Mouse (Mus musculus): Measurements from ENCODE around the gene Magi1. TPM values are rescaled to one million over a fixed set of nuclear protein-coding genes. Genes with fewer than 3 reads are reported as not detected.

Magi1 gene
- polyA plus RNA-seq, 1 experiment from 2014 or later: 9.2 TPM

DNA sequence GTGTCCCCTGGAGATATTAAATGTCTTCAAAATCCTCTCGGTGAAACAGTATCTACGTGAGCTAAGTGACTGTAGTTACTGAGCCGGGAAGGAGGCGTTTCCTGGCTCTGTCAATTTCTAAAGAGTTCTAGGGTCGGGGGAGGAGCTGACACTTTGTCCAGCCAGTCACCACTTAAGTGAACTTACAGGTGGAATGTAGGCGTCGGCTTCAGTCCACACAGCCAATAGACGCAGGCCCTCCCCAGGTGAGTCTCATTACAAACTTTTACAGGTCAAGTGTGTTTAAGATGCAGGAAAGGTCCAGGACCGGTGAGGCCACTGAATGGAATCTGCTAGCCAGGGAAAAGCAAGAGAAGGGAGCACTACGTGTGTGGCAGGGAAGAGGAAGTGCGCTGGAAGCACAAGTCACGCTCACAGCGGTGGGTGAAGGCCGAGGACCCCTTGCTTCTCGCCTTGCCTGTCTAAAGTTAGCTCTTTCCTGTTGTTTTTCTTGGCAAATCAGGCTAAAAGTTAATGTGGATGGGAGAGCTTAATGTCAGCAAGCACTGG lies 556.0 kb downstream of the Magi1 start:
- WGBS (ENCODE audit: insufficient replicate concordance): 27% methylated on average over 15 of the region's 15 CpGs
- H3K4me2 ChIP-seq: peak overlapping the region; percentile 44
- no peaks in the 10 kb centered on the region for H3K27me3 ChIP-seq (ENCODE audit: control insufficient read depth, insufficient read depth, low read length)

DNA sequence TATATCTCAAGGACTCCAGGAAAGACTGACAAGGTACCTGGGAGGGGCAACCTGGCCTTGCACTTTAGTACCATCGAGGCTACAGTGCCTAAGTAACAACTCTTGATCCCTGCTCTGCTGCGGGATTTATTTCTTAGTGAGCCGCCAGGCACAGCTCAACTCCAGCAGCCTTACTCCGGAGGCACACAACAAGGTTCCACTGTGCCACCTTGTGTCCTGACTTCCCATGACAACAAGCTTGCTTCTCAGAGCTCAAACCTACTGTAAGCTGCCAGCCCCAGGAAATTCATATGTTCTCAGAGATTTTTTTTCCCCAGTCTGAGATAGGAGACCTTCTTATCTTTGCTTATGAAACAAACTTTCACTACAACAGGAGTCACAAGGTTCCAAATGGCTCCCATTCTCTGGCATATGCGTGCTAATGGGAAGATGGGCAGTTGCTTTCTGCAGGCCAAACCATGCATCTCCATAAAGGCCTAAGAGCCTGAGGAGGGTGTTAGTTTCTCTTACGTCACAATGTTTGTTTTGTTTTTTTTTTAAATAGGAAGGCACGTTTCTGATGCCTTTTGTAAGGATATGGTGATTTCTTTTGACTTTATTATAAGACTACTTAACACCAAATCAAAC lies 556.8 kb downstream of the Magi1 start:
- Histone ChIP-seq H3K4me2 (no peak overlapping the region), H3K4me1 (ENCODE audit: control insufficient read depth, insufficient read depth, low read length) (peaks cover 13% of the 10 kb centered on the region; the same call in 1 of the 2 replicates), H3K9ac (ENCODE audit: low read depth, low read length) (no peak overlapping the region), H3K27me3 (ENCODE audit: control insufficient read depth, insufficient read depth, low read length) (no peaks in the 10 kb centered on the region), H3K36me3 (ENCODE audit: control insufficient read depth, insufficient read depth, low read length) (no peaks in the 10 kb centered on the region), H3K4me3 (ENCODE audit: low read depth, low read length) (no peak overlapping the region), H3K27ac (ENCODE audit: low read depth, low read length) (no peak overlapping the region), H3K9me3 (replicated peaks; ENCODE audit: control insufficient read depth, low read length) (no peaks in the 10 kb centered on the region)
- ATAC-seq (replicated peaks; ENCODE audit: insufficient number of reproducible peaks, low FRiP score, low TSS enrichment): no peak
- 36% methylated on average over 7 of the region's 7 CpGs for WGBS (ENCODE audit: insufficient replicate concordance)

More for the DNA sequence above, 556.0 kb downstream of the Magi1 start:
- Histone ChIP-seq H3K9ac (ENCODE audit: low read depth, low read length) (no peak overlapping the region), H3K4me1 (ENCODE audit: control insufficient read depth, insufficient read depth, low read length) (peaks cover 13% of the 10 kb centered on the region; the same call in 1 of the 2 replicates), H3K36me3 (ENCODE audit: control insufficient read depth, insufficient read depth, low read length) (no peaks in the 10 kb centered on the region), H3K27ac (ENCODE audit: low read depth, low read length) (no peak overlapping the region), H3K4me3 (ENCODE audit: low read depth, low read length) (no peak overlapping the region), H3K9me3 (replicated peaks; ENCODE audit: control insufficient read depth, low read length) (no peaks in the 10 kb centered on the region)
- no peak for ATAC-seq (replicated peaks; ENCODE audit: insufficient number of reproducible peaks, low FRiP score, low TSS enrichment)

DNA sequence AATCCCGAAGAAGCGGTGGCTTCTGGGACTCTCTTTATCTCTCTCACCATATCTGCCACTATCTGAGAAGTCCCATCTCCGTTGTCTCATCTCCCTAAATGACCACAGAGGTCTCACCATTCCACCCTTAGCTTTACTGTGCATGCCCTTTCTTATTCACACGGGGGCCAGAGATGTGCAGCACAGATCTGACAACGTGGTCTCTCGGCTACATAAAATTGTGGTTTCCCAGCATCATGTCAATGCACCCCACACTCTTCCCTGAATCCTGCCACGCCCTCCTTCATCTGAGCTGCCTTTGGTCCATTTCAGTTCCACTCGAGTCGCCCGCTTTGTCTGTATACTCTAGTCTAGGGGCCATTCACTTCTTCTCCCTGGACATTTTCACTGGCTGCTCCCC lies 557.6 kb downstream of the Magi1 start:
- no peak for ATAC-seq (replicated peaks; ENCODE audit: insufficient number of reproducible peaks, low FRiP score, low TSS enrichment)
- Histone ChIP-seq H3K4me2 (no peak overlapping the region), H3K4me1 (ENCODE audit: control insufficient read depth, insufficient read depth, low read length) (peaks cover 13% of the 10 kb centered on the region; the same call in 1 of the 2 replicates), H3K36me3 (ENCODE audit: control insufficient read depth, insufficient read depth, low read length) (no peaks in the 10 kb centered on the region), H3K9me3 (replicated peaks; ENCODE audit: control insufficient read depth, low read length) (no peaks in the 10 kb centered on the region), H3K4me3 (ENCODE audit: low read depth, low read length) (no peak overlapping the region), H3K9ac (ENCODE audit: low read depth, low read length) (no peak overlapping the region), H3K27ac (ENCODE audit: low read depth, low read length) (no peak overlapping the region), H3K27me3 (ENCODE audit: control insufficient read depth, insufficient read depth, low read length) (no peaks in the 10 kb centered on the region)
- WGBS (ENCODE audit: insufficient replicate concordance): 62% methylated on average over 10 of the region's 10 CpGs

DNA sequence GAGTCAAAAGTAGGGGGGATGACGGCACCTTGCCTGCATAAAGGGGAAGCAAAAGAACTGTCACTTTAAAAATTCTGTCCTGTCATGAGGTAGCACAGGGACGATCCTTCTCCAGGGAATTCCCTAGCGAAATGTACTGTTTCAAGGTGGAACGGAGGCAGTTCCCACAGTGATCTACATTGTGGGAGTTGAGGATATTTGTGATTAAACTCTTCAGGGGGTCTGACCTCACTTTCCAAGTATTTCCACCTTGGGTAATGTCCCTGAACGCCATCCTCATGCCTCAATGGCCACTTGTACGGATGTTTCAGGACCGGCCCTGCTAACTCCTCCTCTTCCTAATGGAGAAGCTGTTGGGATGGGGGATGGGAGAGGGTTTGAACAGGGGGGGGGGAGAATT lies 559.0 kb downstream of the Magi1 start:
- Histone ChIP-seq H3K36me3 (ENCODE audit: control insufficient read depth, insufficient read depth, low read length) (no peaks in the 10 kb centered on the region), H3K4me3 (ENCODE audit: low read depth, low read length) (no peak overlapping the region), H3K4me1 (ENCODE audit: control insufficient read depth, insufficient read depth, low read length) (peaks cover 13% of the 10 kb centered on the region; the same call in 1 of the 2 replicates), H3K9me3 (replicated peaks; ENCODE audit: control insufficient read depth, low read length) (no peaks in the 10 kb centered on the region), H3K4me2 (no peak overlapping the region), H3K27ac (ENCODE audit: low read depth, low read length) (no peak overlapping the region), H3K9ac (ENCODE audit: low read depth, low read length) (no peak overlapping the region), H3K27me3 (ENCODE audit: control insufficient read depth, insufficient read depth, low read length) (no peaks in the 10 kb centered on the region)
- 68% methylated on average over 7 of the region's 7 CpGs for WGBS (ENCODE audit: insufficient replicate concordance)
- no peak for ATAC-seq (replicated peaks; ENCODE audit: insufficient number of reproducible peaks, low FRiP score, low TSS enrichment)

DNA sequence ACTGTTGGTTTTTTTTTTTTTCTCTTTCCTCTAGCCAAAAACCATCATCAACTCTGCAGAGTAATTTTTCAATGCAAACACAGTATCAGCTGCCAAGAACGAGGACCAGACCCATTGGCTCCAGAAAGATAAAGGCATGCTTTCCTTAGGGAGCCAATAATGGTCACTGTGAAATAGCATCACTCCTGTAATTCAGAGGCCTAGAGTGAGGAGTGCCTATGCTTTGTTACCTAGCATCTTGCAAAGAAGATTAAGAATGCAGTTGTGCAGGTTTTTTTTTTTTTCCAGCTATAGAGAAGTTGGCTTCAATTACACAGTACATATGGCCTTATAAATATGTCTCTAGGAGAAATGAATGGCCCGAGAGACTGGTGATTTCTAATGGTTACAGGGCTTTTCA lies 560.5 kb downstream of the Magi1 start:
- ATAC-seq (replicated peaks; ENCODE audit: insufficient number of reproducible peaks, low FRiP score, low TSS enrichment): no peak
- 53% methylated on average over 2 of the region's 2 CpGs for WGBS (ENCODE audit: insufficient replicate concordance)

DNA sequence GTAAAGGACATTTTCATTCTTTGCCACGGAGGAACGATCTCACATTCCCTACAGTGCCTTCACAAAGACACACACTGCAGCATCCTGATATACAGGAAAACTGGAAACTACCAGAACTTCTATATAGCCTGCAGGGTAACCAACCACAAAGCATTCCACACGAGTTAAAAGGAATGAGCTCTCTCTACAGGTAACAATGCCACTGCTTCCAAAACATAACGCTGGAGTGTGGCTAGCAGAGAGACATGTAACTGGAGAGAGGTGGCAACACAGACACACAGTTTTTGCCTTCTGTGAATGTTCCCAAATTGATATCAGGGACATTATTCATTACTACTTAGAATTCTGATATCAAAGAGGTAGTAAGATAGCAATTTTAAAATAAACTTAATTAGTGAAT lies 564.2 kb downstream of the Magi1 start:
- no peak overlapping the region for H3K4me3 ChIP-seq (ENCODE audit: low read depth, low read length)
- H3K9me3 ChIP-seq (replicated peaks; ENCODE audit: control insufficient read depth, low read length): no peaks in the 10 kb centered on the region
- no peak for ATAC-seq (replicated peaks; ENCODE audit: insufficient number of reproducible peaks, low FRiP score, low TSS enrichment)
- H3K27ac ChIP-seq (ENCODE audit: low read depth, low read length): no peak overlapping the region
- no peak overlapping the region for H3K9ac ChIP-seq (ENCODE audit: low read depth, low read length)
- WGBS (ENCODE audit: insufficient replicate concordance): 50% methylated on average over 4 of the region's 4 CpGs
- no peaks in the 10 kb centered on the region for H3K27me3 ChIP-seq (ENCODE audit: control insufficient read depth, insufficient read depth, low read length)
- no peaks in the 10 kb centered on the region for H3K36me3 ChIP-seq (ENCODE audit: control insufficient read depth, insufficient read depth, low read length)
- peaks cover 23% of the 10 kb centered on the region for H3K4me1 ChIP-seq (ENCODE audit: control insufficient read depth, insufficient read depth, low read length)
- no peak overlapping the region for H3K4me2 ChIP-seq

More for the DNA sequence above, 560.5 kb downstream of the Magi1 start:
- H3K27ac ChIP-seq (ENCODE audit: low read depth, low read length): no peak overlapping the region
- H3K27me3 ChIP-seq (ENCODE audit: control insufficient read depth, insufficient read depth, low read length): no peaks in the 10 kb centered on the region
- peaks cover 20% of the 10 kb centered on the region for H3K4me1 ChIP-seq (ENCODE audit: control insufficient read depth, insufficient read depth, low read length)
- H3K9me3 ChIP-seq (replicated peaks; ENCODE audit: control insufficient read depth, low read length): no peaks in the 10 kb centered on the region
- H3K9ac ChIP-seq (ENCODE audit: low read depth, low read length): no peak overlapping the region
- H3K36me3 ChIP-seq (ENCODE audit: control insufficient read depth, insufficient read depth, low read length): no peaks in the 10 kb centered on the region
- H3K4me3 ChIP-seq (ENCODE audit: low read depth, low read length): no peak overlapping the region
- H3K4me2 ChIP-seq: no peak overlapping the region

DNA sequence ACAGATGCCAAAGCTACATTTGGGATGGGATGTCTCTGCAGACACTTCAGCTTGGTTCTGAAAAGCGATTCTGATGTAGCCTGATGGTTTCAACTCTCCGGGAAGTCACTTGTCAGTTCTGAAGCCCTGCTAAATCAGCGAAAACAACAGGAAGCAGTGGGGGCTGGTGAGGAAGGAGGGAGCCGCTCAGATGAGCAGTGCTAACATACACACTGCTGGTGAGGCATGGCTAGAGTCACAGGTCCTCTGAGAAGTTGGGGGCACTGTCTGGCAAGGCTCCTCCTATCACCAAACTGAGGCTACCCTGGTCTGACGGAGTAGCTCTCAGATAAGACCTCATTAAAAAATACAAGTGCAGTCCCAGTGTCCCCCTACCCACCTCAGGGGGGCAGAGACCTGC lies 565.3 kb downstream of the Magi1 start:
- H3K4me2 ChIP-seq: peak overlapping the region; percentile 47
- H3K27me3 ChIP-seq (ENCODE audit: control insufficient read depth, insufficient read depth, low read length): no peaks in the 10 kb centered on the region
- no peaks in the 10 kb centered on the region for H3K9me3 ChIP-seq (replicated peaks; ENCODE audit: control insufficient read depth, low read length)
- no peaks in the 10 kb centered on the region for H3K36me3 ChIP-seq (ENCODE audit: control insufficient read depth, insufficient read depth, low read length)
- ATAC-seq (replicated peaks; ENCODE audit: insufficient number of reproducible peaks, low FRiP score, low TSS enrichment): no peak; the same call in 1 of the 2 replicates
- H3K4me1 ChIP-seq (ENCODE audit: control insufficient read depth, insufficient read depth, low read length): peaks cover 23% of the 10 kb centered on the region
- no peak overlapping the region for H3K27ac ChIP-seq (ENCODE audit: low read depth, low read length)
- H3K9ac ChIP-seq (ENCODE audit: low read depth, low read length): no peak overlapping the region
- WGBS (ENCODE audit: insufficient replicate concordance): 6% methylated on average over 5 of the region's 5 CpGs
- no peak overlapping the region for H3K4me3 ChIP-seq (ENCODE audit: low read depth, low read length)

DNA sequence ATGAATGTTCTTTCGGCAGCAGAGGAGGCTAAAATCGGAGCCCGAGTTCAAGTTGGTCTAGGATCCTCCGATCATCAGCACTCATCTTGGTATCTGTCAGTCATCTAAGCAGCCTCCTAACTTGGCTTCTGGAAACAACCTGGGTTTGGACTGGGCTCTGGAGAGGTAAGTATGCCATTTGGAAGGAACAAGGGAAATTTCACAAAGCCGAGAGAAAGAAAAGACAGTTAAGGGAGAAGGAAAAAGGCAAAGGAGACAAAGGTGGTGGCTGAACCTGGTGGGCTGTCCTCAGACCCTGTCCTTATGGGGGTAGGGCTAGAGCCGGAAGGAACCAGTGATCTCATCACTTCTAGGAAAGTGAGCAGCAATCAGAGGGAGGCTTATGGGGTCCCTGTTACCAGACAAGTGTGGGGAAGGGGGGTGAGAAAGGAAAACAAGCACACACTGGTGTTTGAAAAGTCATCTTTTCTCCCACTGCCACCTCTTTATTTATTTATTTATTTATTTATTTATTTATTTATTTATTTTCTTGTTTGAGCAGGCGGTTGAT lies 565.8 kb downstream of the Magi1 start:
- no peak overlapping the region for H3K4me3 ChIP-seq (ENCODE audit: low read depth, low read length)
- no peak overlapping the region for H3K9ac ChIP-seq (ENCODE audit: low read depth, low read length)
- ATAC-seq (replicated peaks; ENCODE audit: insufficient number of reproducible peaks, low FRiP score, low TSS enrichment): no peak
- peaks cover 23% of the 10 kb centered on the region for H3K4me1 ChIP-seq (ENCODE audit: control insufficient read depth, insufficient read depth, low read length)
- no peaks in the 10 kb centered on the region for H3K27me3 ChIP-seq (ENCODE audit: control insufficient read depth, insufficient read depth, low read length)
- H3K9me3 ChIP-seq (replicated peaks; ENCODE audit: control insufficient read depth, low read length): no peaks in the 10 kb centered on the region
- no peaks in the 10 kb centered on the region for H3K36me3 ChIP-seq (ENCODE audit: control insufficient read depth, insufficient read depth, low read length)
- 23% methylated on average over 7 of the region's 7 CpGs for WGBS (ENCODE audit: insufficient replicate concordance)
- H3K4me2 ChIP-seq: peak overlapping the region; percentile 65
- no peak overlapping the region for H3K27ac ChIP-seq (ENCODE audit: low read depth, low read length)
